Mouse (Mus musculus) G1E-ER4 (cell line): ENCODE measurements around the gene Babam1. TPM values are rescaled to one million over a fixed set of nuclear protein-coding genes. Genes with fewer than 3 reads are reported as not detected.

Source experiments
- GATA1 ChIP-seq: IDR thresholded peaks from one replicate; pipeline ENCODE4 v1.8.0; 2012; ENCODE audit warnings: low read length, inconsistent platforms
- polyA plus RNA-seq: library from polyadenylated mRNA; stranded (reverse); fragments of >175 nt; gene quantifications from 2 replicates; pipeline ENCODE4 v1.2.3, GENCODE M21; 2012

Gene Babam1
- polyA plus RNA-seq, 1 experiment = 153 TPM

DNA sequence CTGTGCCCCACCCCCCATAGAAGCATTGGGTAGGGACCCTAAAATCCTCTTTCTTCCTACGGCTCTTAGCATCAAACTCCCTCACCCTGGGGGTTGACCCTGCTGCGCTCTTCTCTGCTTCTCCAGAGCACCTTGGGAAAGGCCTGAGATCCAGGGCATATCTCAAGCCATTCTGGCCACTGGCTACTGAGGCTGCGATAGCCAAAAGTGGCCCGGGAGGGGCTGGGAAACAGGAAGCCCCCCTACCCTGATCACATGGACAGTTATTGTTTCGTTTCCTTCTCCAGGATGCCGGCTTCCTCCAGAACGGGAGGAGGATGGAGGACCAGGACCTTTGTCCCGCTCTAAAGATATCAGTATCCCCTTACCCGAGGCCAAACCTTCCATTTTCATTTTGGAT is 1.0 kb upstream of the Babam1 start, which contains the start of gene Ushbp1:
Gene Ushbp1 (minus strand): TSS at position 174 of the 400 bp plus-strand sequence.
- TF ChIP-seq GATA1 = no peak

DNA sequence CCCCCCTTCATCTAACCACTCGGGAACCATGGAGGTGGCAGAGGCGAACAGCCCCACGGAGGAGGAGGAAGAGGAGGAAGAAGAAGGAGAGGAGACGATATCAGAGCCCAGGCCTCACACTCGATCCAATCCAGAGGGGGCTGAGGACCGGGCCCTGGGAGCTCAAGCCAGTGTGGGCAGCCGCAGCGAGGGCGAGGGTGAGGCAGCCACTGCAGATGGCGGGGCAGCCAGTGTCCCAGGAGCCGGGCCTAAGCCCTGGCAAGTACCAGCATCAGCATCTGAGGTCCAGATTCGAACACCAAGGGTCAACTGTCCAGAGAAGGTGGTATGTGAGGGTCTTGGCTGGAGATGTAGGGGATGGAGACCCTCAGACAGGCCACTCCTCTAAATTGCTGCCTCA is 1.0 kb downstream of the Babam1 start:
- TF ChIP-seq GATA1 = no peak

DNA sequence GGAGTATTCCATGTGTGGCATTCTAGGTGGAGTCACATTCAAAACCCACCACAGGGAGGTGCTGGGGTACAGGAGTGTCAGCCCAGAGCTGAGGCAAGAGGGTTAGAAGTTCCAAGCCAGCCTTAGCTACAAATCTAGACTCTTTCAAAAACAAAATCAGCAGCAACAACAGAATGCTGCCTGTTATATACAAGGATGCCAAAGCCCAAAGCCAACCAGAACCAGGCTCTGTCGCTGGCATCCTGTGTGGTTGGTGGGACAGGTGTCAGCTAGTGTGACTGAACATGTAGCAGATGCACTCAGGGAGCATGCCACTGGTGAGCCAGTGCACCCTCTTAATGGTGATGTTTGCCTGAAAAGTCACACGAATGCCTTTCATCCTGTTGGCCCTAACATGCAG is 4.2 kb downstream of the Babam1 start:
- no peak for TF ChIP-seq GATA1

DNA sequence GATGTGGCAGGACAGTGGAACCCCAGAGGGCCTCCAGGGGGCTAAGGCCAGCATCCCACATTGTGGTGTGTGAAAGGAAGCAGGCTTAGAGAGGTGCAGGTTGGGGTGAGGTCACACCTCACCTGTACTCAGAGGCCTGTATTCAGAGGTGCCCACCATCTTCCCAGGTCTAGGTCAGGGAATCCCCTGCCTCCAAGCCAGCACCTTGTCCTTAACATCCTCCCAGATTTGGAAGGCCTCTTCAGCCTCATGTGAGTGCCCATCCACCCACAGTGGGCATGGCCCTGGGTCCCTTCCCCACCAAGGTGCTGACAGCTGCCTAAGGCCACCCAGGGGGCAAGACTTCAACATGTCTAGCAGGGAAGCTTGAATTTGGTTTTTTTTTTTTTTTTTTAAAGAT is 4.8 kb downstream of the Babam1 start:
- no peak for TF ChIP-seq GATA1

DNA sequence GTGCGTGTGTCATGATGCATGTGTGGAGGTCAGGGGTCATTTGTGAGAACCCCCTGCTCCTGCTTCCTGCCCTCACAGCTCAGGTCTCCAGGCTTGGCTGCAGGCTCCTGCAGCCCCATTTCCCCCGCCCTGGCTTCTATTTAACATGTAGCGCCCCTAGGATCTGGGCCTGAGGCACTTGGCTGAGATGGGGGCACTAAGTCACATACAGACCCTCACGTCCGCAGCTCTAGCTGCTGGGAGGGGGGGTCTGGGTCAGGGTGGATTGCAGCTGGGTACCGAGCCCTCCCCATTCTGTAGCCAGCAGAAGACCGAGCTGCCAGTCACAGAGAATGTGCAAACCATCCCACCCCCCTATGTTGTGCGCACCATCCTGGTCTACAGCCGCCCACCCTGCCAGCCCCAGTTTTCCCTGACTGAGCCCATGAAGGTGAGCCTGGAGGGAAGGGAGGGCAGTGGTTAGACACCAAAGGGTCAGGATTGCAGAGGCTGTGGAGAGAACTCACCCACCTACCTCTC is 5.8 kb downstream of the Babam1 start:
- no peak for TF ChIP-seq GATA1

DNA sequence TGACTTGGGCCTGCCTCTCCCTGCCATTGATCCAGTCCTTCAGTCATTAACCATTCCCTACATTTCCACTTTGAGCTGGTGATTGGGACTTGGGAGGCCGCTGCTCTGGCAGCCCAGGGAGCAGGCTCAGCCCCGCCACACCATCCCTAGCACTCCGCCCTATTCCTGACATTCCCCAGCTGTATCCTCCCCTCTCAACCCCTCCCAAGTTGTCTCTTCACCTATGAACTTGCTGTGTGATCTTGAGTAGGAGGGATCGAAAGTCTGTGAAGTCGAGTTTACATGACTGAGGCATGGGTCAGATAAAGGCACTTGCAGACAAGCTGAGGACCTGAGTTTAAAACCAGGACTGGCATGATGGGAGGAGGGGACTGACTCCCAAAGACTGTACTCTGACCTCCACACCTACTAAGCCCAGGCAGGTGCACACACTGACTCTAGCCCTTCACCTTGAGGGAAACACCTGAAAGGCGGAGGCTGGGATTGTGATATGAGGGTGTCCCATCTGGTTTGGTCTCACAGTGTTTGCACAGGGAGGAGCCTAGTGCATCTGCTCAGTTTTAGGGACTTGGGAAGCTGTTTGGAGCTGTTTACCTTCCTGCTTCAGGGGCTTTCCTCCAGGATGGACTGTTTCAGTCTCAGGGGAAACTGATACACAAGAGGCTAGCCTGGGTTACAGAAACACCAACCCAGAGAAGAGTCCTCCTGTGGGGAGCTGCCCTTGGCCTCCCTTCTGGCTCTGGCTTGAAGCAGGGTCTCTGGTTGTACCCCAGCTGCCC is 6.6 kb downstream of the Babam1 start:
- no peak for TF ChIP-seq GATA1

DNA sequence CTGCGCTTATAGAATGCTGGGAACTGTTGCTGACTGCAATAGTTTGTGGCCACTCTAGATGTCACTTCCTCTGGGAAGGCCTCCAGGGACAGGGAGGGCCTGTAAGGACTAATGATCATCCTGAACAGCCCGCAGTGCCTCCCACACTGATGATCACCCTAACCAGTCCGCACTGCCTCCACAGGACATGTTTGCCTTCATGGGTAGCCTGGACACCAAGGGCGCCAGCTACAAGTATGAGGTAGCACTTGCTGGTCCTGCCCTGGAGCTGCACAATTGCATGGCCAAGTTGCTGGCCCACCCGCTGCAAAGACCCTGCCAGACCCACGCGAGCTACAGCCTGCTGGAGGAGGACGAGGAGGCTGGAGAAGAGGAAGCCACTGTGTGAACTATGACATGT is 7.3 kb downstream of the Babam1 start:
- no peak for TF ChIP-seq GATA1

DNA sequence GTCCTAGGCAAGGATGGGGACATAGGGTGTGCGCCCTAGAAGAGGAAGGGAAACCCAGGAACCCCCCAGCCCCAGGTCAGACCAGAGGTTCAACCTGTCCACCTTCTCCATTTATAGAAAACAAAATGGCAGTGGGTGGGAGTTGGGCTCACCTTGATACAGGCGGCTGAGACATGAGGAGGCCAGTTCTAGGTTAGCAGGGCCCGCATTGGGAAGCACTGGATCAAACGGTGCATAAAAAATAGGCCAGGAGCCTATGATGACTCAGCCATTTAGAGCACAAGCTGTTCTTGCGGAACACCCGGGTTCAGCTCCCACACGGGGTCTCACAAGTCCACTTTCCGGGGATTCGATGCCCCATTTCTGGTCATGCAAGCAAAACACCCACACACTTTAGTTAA is 8.3 kb downstream of the Babam1 start:
- TF ChIP-seq GATA1 = no peak

DNA sequence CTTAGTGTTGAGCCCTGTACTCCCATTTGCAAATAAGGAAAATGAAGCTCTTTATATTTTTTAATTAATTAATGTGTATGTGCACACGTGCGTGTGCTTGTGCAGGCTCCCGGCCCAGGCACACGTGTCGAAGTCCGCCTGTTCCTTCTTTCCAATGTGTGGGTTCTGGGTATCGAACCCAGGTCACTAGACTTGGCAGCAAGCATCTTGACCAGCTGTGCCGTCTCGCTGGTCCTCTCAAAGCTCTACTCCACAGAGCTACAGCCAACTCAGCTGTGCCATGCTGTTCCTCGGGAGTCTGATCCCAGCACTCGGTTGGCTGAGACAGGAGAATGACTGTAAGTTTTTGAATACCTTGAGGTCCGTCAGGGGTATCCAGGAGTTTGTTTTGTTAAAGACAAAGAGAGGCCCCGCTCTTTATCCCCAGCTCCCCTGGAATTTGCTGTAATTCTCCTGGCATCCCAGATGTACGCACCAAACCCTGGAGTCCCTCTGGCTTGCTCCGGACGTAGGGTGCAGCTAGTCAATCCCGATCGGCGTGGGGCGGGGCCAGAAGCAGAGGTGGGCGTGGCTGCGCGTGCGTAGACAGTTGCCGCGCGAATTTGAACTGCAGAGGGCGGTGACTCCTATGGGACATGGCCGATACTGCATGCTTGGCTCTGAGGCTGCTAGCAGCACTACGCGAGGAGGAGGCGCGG is 8.9 kb downstream of the Babam1 start, which contains the start of gene Ankle1:
Gene Ankle1 (plus strand): TSS at position 610 of the 698 bp plus-strand sequence.
- TF ChIP-seq GATA1 = no peak

DNA sequence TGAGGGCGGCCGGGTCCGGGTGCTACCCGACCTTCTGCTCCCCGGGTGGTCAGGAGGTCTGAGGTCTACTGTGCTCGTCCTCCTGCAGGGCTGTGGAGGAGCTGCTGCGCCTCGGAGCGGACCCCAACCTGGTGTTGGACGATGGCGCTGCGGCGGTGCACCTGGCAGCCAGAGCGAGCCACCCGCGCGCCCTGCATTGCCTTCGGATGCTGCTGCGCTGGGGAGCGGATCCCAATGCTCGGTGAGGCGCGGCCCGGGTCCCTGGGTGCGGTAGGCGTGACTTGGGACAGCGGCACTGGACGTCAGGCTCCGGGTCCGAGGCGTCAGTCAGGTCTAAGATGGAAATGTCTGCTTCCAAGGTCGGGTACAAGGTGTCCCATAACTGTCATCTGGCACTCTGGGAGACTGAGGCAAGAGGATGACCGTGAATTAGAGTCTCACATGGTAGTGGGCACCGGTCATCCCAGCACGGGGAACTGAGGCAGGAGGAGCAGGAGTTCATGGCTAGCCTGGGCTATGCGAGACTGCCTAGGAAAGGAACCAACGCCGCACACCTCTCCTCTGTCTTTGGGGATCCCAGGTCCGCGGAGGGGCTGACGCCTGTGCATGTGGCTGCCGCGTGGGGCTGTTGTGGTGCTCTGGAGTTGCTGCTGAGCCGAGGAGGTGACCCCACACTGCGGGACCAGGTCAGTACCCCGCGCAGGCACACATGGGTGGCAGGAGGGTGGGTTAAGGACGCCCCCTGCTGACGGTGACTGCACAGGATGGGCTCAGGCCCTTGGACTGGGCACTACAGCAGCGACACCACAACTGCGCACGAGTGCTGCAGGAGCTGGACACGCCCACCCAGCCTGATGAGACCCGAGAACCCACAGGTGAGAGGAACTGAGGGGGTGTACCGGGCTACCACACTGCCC is 9.7 kb downstream of the Babam1 start:
- TF ChIP-seq GATA1 = no peak

DNA sequence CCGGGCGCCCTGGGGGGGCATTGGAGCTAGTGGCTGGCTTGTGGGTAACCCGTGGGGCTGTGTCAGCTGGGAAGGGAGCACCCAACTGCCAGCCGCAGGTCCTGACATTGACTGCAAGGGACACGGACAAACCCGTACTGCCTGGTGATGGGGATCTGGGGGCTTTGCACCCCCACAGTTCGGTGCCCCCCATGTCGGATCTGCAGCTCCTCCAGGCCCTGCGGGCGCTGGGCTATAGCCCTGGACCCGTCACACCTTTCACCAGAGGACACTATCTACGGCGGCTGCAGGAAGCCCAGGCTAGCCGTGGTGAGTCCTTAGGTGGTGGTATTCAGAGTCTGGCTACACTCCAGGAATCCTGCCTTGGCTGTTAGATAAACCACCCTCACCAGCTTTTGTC is 10.8 kb downstream of the Babam1 start:
- no peak for TF ChIP-seq GATA1

DNA sequence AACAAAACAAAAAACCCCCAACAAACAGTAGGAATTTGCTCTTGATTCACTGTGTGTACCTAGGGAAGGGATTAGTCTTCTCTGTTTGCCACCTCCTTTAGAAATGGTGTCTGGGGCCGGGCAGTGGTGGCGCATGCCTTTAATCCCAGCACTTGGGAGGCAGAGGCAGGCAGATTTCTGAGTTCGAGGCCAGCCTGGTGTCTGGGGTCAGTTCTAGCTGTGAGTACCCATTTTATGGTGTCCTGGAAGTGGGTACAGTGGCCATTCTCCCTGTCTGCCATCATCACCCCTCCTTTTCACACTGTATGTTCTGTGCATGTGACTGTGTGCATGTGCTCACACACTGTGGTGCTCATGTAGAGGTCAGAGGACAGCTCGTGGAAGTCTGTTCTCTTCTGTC is 11.6 kb downstream of the Babam1 start:
- TF ChIP-seq GATA1 = no peak

DNA sequence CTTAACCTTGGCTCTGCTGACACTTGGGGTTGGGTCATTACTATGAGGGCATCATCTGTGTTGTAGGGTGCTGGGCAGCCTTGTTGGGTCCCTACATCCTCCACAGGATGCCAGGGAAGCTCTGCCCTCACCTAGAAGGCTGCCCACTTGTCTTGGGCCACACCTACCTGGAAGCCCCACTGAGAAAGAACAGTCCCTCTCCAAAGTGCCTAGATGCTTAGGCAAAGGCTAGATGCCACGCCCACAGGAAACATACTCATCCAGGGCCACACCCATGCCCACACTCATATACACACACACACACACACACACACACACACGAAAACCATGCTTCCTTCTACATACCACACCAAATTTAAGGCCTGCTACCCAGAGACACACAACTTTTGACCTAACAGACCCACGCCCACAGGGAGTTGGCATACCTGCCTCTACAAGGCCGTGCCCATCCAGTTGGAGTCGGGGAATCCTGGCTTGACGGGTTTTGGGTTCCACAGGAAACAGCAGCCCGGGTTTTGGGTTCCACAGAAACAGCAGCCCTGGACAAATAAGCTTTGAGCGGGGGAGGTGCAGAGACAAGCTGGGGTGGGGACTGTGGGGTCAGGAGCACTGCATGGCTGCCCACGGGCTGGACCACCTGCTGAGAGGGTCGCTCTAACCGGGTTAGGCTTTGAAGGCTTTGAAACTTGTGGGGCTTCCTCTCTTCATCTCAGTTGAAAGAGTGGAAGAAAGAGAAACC is 15.0 kb downstream of the Babam1 start:
- no peak for TF ChIP-seq GATA1

DNA sequence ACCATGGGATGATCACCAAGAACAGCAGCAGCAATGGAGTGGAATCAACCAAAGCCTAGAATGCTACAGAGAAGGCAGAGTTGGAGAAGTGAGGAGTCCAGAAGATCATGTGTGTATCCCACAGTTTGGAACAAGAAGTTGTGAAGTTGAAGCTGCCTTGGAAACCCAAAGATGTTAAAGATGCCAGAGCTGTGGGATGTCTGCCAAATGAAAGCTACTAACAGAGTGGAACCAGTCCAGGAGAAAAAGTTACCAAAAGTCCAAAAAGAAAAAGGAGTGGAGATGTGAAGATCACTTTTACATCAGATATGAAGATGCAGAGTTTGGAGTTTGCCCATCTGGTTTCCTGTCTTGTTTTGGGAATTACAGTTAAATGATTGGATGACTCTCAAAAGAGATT is 25.5 kb downstream of the Babam1 start:
- no peak for TF ChIP-seq GATA1

DNA sequence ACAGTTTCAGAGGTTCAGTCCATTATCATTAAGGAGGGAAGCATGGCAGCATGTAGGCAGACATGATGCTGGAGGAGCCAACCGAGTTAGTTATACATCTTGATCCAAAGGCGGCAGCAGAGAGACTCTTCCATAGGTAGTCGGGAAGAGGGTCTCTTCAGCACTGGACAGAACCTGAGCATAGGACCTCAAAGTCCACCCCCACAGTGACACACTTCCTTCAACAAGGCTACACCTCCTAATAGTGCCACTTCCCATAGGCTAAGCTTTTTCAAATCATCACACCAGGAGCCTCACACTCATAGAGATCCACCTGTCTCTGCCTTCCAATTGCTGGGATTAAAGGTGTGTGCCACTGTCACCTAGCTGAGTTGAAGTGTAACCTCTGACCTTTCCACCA is 40.4 kb downstream of the Babam1 start:
- no peak for TF ChIP-seq GATA1

DNA sequence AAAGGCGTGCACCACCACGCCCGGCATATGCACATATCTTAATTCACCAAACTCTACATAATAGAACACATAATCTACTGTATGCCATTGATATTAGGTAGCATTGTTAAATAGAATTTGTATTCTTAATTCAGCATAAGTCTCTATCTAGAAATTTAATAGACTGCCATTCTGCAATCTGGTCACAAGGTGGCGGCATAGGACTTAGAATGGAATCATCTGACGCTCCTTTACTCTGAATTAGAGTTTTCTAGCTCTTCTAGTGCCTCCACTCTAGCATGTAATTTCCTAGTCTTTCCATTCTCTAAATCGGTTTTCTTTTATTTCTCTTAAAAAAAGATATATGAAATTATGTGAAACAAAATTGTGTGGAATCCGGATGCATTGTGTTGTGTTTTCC is 44.7 kb downstream of the Babam1 start:
- TF ChIP-seq GATA1 = no peak
